Mouse (Mus musculus) splenic B cell, adult 2 months (primary cell): ENCODE data around the gene Phldb3.
"Not testable (repeated sequence)": the region's sequence is repeated elsewhere in the genome, so short reads cannot be mapped to it uniquely, and the experiment has no call there.

ENCODE experiments used
- DNase-seq: peaks from one replicate; pipeline ENCODE4 v3.0.0-alpha.2; 2011; ENCODE audit warnings: low read depth, low spot score
- H3K27me3 ChIP-seq: 2 replicates; pipeline ENCODE4 v1.6.1; 2012; ENCODE audit warnings: mild to moderate bottlenecking, low read length, moderate library complexity, mixed read lengths; ENCODE audit not compliant: control insufficient read depth, poor library complexity, insufficient read depth, severe bottlenecking
- H3K36me3 ChIP-seq: 2 replicates; pipeline ENCODE4 v1.6.1; 2012; ENCODE audit warnings: mild to moderate bottlenecking, low read length, moderate library complexity, mixed read lengths; ENCODE audit not compliant: control insufficient read depth, poor library complexity, insufficient read depth, severe bottlenecking

Gene Phldb3

GRCm38 (mm10) chr7:24608561-24608960 is 2.0 kb upstream of the Phldb3 start:
- no peaks in the 10 kb centered on the region for H3K36me3 ChIP-seq
- DNase-seq = peak; percentile 46
- H3K27me3 ChIP-seq = no peaks in the 10 kb centered on the region

GRCm38 (mm10) chr7:24610879-24611494 is 424 bp downstream of the Phldb3 start:
- H3K27me3 ChIP-seq = no peaks in the 10 kb centered on the region
- DNase-seq = peak; percentile 96
- H3K36me3 ChIP-seq = peaks cover 2% of the 10 kb centered on the region; the same call in 1 of the 2 replicates

GRCm38 (mm10) chr7:24611709-24612108 is 1.1 kb downstream of the Phldb3 start:
- peaks cover 2% of the 10 kb centered on the region for H3K36me3 ChIP-seq
- H3K27me3 ChIP-seq = no peaks in the 10 kb centered on the region
- DNase-seq = no peak

- DNase-seq = peak; percentile 45
- Histone ChIP-seq H3K27me3 (no peaks in the 10 kb centered on the region), H3K36me3 (peaks cover 2% of the 10 kb centered on the region)
These were observed 1.8 kb downstream of the Phldb3 start for GRCm38 (mm10) chr7:24612308-24612910.

- H3K36me3 ChIP-seq = peaks cover 7% of the 10 kb centered on the region
- H3K27me3 ChIP-seq = no peaks in the 10 kb centered on the region
- DNase-seq = no peak
These were observed 4.3 kb downstream of the Phldb3 start for GRCm38 (mm10) chr7:24614816-24615215.

GRCm38 (mm10) chr7:24617763-24618162 is 7.2 kb downstream of the Phldb3 start:
- peaks cover 18% of the 10 kb centered on the region for H3K36me3 ChIP-seq
- peak; percentile 35 for DNase-seq
- no peaks in the 10 kb centered on the region for H3K27me3 ChIP-seq

GRCm38 (mm10) chr7:24618374-24618773 is 7.8 kb downstream of the Phldb3 start:
- DNase-seq = peak; percentile 42
- H3K36me3 ChIP-seq = peaks cover 18% of the 10 kb centered on the region
- H3K27me3 ChIP-seq = not testable (repeated sequence)

- no peak for DNase-seq
- Histone ChIP-seq H3K27me3 (no peaks in the 10 kb centered on the region), H3K36me3 (peaks cover 21% of the 10 kb centered on the region)
These were observed 9.3 kb downstream of the Phldb3 start for GRCm38 (mm10) chr7:24619671-24620397.

- peak; percentile 48 for DNase-seq
- H3K36me3 ChIP-seq = peaks cover 21% of the 10 kb centered on the region
These were observed 10.6 kb downstream of the Phldb3 start for GRCm38 (mm10) chr7:24621193-24621592.

GRCm38 (mm10) chr7:24622967-24623366 is 12.4 kb downstream of the Phldb3 start:
- H3K36me3 ChIP-seq = peaks cover 22% of the 10 kb centered on the region
- H3K27me3 ChIP-seq = no peaks in the 10 kb centered on the region
- no peak for DNase-seq

More at GRCm38 (mm10) chr7:24621193-24621592, 10.6 kb downstream of the Phldb3 start:
- no peaks in the 10 kb centered on the region for H3K27me3 ChIP-seq

- DNase-seq = peak; percentile 85
- peaks cover 6% of the 10 kb centered on the region for H3K36me3 ChIP-seq
- H3K27me3 ChIP-seq = no peaks in the 10 kb centered on the region
These were observed 18.4 kb downstream of the Phldb3 start for GRCm38 (mm10) chr7:24628685-24629610.

GRCm38 (mm10) chr7:24629672-24630071 is 19.1 kb downstream of the Phldb3 start:
- DNase-seq = no peak
- H3K36me3 ChIP-seq = peaks cover 4% of the 10 kb centered on the region
- no peaks in the 10 kb centered on the region for H3K27me3 ChIP-seq

GRCm38 (mm10) chr7:24630116-24630880 is 19.7 kb downstream of the Phldb3 start:
- Histone ChIP-seq H3K36me3 (peaks cover 2% of the 10 kb centered on the region; the same call in 1 of the 2 replicates), H3K27me3 (no peaks in the 10 kb centered on the region)
- DNase-seq = no peak

GRCm38 (mm10) chr7:24636264-24636663 is 25.7 kb downstream of the Phldb3 start, which contains the start of gene Lypd3:
Gene Lypd3 (plus strand): TSS chr7:24636550.
- DNase-seq = no peak
- no peaks in the 10 kb centered on the region for H3K36me3 ChIP-seq
- no peaks in the 10 kb centered on the region for H3K27me3 ChIP-seq
